Mouse (Mus musculus): Measurements from ENCODE around the gene Rapgef4.

The Rapgef4 gene

GRCm38 (mm10) chr2:71986276-71986848 is 5.3 kb downstream of the Rapgef4 start:
- no peak for DNase-seq

GRCm38 (mm10) chr2:71988572-71988971 is 7.5 kb downstream of the Rapgef4 start:
- DNase-seq: no peak

GRCm38 (mm10) chr2:71992129-71992528 is 11.1 kb downstream of the Rapgef4 start:
- no peak for DNase-seq

- no peak for DNase-seq
Observed at GRCm38 (mm10) chr2:71993729-71994423, 12.8 kb downstream of the Rapgef4 start.

- no peak for DNase-seq
Observed at GRCm38 (mm10) chr2:71998531-71998930, 17.5 kb downstream of the Rapgef4 start.

GRCm38 (mm10) chr2:72000102-72000501 is 19.1 kb downstream of the Rapgef4 start:
- DNase-seq: no peak

GRCm38 (mm10) chr2:72002843-72003370 is 21.9 kb downstream of the Rapgef4 start:
- no peak for DNase-seq

- DNase-seq: no peak
Observed at GRCm38 (mm10) chr2:72003756-72004525, 22.9 kb downstream of the Rapgef4 start.

- no peak for DNase-seq
Observed at GRCm38 (mm10) chr2:72005051-72005450, 24.0 kb downstream of the Rapgef4 start.

GRCm38 (mm10) chr2:72009446-72010218 is 28.6 kb downstream of the Rapgef4 start:
- DNase-seq: no peak

- DNase-seq: no peak
Observed at GRCm38 (mm10) chr2:72015366-72015765, 34.3 kb downstream of the Rapgef4 start.

GRCm38 (mm10) chr2:72016013-72016412 is 35.0 kb downstream of the Rapgef4 start:
- no peak for DNase-seq

- DNase-seq: no peak
Observed at GRCm38 (mm10) chr2:72017168-72017567, 36.1 kb downstream of the Rapgef4 start.

- no peak for DNase-seq
Observed at GRCm38 (mm10) chr2:72018736-72019135, 37.7 kb downstream of the Rapgef4 start.

GRCm38 (mm10) chr2:72020755-72021154 is 39.7 kb downstream of the Rapgef4 start:
- DNase-seq: no peak

GRCm38 (mm10) chr2:72021440-72021839 is 40.4 kb downstream of the Rapgef4 start:
- no peak for DNase-seq

- DNase-seq: no peak
Observed at GRCm38 (mm10) chr2:72021845-72022244, 40.8 kb downstream of the Rapgef4 start.

- DNase-seq: no peak
Observed at GRCm38 (mm10) chr2:72023791-72024190, 42.8 kb downstream of the Rapgef4 start.

GRCm38 (mm10) chr2:72025660-72026059 is 44.6 kb downstream of the Rapgef4 start:
- DNase-seq: no peak

- DNase-seq: no peak
Observed at GRCm38 (mm10) chr2:72026506-72026905, 45.5 kb downstream of the Rapgef4 start.

GRCm38 (mm10) chr2:72029081-72029480 is 48.0 kb downstream of the Rapgef4 start:
- no peak for DNase-seq

- no peak for DNase-seq
Observed at GRCm38 (mm10) chr2:72029586-72030144, 48.6 kb downstream of the Rapgef4 start.

- DNase-seq: no peak
Observed at GRCm38 (mm10) chr2:72031717-72032116, 50.7 kb downstream of the Rapgef4 start.
